Mouse (Mus musculus) liver, embryonic 14.5 days (tissue): ENCODE measurements around the gene Car11. TPM values are rescaled to one million over a fixed set of nuclear protein-coding genes. Genes with fewer than 3 reads are reported as not detected.

Experiments
- ATAC-seq: fragments of 200-750 bp; cut with Nextera tagmentation; 2 replicates; pipeline ENCODE4 v1.8.0; 2017; ENCODE audit warnings: moderate number of reproducible peaks, mild to moderate bottlenecking, moderate library complexity; ENCODE audit not compliant: insufficient read depth
- DNase-seq, 3 experiments: peaks; one replicate each; pipeline ENCODE4 v3.0.0-alpha.2; 2012 to 2013; ENCODE audit warnings: low read depth in 3 of 3, low spot score in 3 of 3
- H3K27ac ChIP-seq: fragments of 300-500 bp; sonication (generic); 2 replicates; pipeline ENCODE4 v1.5.1; 2014; ENCODE audit warnings: moderate library complexity, mild to moderate bottlenecking, control low read depth, inconsistent platforms
- H3K27me3 ChIP-seq: fragments of 300-500 bp; sonication (generic); 2 replicates; pipeline ENCODE4 v1.6.1; 2014; ENCODE audit warnings: mild to moderate bottlenecking, low read length, moderate library complexity; ENCODE audit not compliant: control insufficient read depth, insufficient read depth
- H3K36me3 ChIP-seq: fragments of 300-500 bp; sonication (generic); replicated peaks from 2 replicates; pipeline ENCODE4 v1.6.1; 2014; ENCODE audit warnings: low read depth; ENCODE audit not compliant: control insufficient read depth, insufficient read depth
- H3K4me1 ChIP-seq, 2 experiments: fragments of 200-500 bp in 1 of 2; fragments of 300-500 bp in 1 of 2; sonication (generic) in 1 of 2; replicated peaks; 2 replicates each; pipeline ENCODE4 v1.6.1; 2012 to 2014; ENCODE audit warnings: antibody characterized with exemption in 1 of 2, inconsistent platforms in 1 of 2, low read length in 1 of 2; ENCODE audit not compliant: control insufficient read depth in 2 of 2, insufficient read depth in 2 of 2
- H3K4me2 ChIP-seq: fragments of 300-500 bp; sonication (generic); 2 replicates; pipeline ENCODE4 v1.6.1; 2014; ENCODE audit warnings: low read depth, mild to moderate bottlenecking, control low read depth, moderate library complexity
- H3K4me3 ChIP-seq, 2 experiments: fragments of 200-500 bp in 1 of 2; fragments of 300-500 bp in 1 of 2; sonication (generic) in 1 of 2; 2 replicates each; pipeline ENCODE4 v1.5.1; 2012 to 2014; ENCODE audit warnings: low read depth in 2 of 2, low read length in 2 of 2, mild to moderate bottlenecking in 2 of 2, control low read depth in 1 of 2, inconsistent platforms in 1 of 2, moderate library complexity in 1 of 2; ENCODE audit not compliant: insufficient read depth in 1 of 2
- H3K9ac ChIP-seq: fragments of 300-500 bp; sonication (generic); replicated peaks from 2 replicates; pipeline ENCODE4 v1.6.1; 2014; ENCODE audit warnings: mild to moderate bottlenecking, control low read depth, moderate library complexity
- H3K9me3 ChIP-seq: fragments of 300-500 bp; sonication (generic); 2 replicates; pipeline ENCODE4 v1.6.1; 2016; ENCODE audit warnings: low read length, mixed read lengths; ENCODE audit not compliant: control insufficient read depth
- CTCF ChIP-seq: IDR thresholded peaks from 2 replicates; pipeline ENCODE4 v1.5.1; 2016; ENCODE audit warnings: antibody characterized with exemption, low read depth, control low read depth
- EP300 ChIP-seq: IDR thresholded peaks from 2 replicates; pipeline ENCODE4 v1.6.1; 2016; ENCODE audit warnings: antibody characterized with exemption, low read depth
- WGBS: fragments of 180-500 bp; shearing (Covaris S2); extraction: QIAGEN DNeasy Blood & Tissue Kit; methylation state at CpG from one replicate; pipeline ENCODE4 v1.1.7; 2014; ENCODE audit not compliant: insufficient replicate concordance; 5-methylcytosine and 5-hydroxymethylcytosine counted together
- polyA plus RNA-seq, 2 experiments: library from polyadenylated mRNA; depleted of rRNA in 1 of 2; stranded (reverse) in 1 of 2; unstranded in 1 of 2; fragments of >200 nt; fragmentation: Nextera tagmentation in 1 of 2; extraction: Ambion mirVana in 1 of 2; gene quantifications; 2 replicates each; pipeline versions ENCODE4 v1.2.1 to v1.2.3; 2012 to 2014

Gene Car11
- polyA plus RNA-seq, 2 experiments: 0.23 to 0.44 TPM

- peaks cover 41% of the 10 kb centered on the region for H3K36me3 ChIP-seq
- no peak overlapping the region for H3K9ac ChIP-seq
- no peaks in the 10 kb centered on the region for H3K27me3 ChIP-seq
- peaks cover 3 to 8% of the 10 kb centered on the region in 2 experiments; a peak in 1 of 4 replicates for H3K4me1 ChIP-seq
- ATAC-seq (no peak), DNase-seq (no peak)
- TF ChIP-seq EP300: no peak
- WGBS: 77% methylated on average over 4 of the region's 4 CpGs
- H3K27ac ChIP-seq: no peak overlapping the region
- no peak overlapping the region for H3K4me2 ChIP-seq
- no peaks in the 10 kb centered on the region for H3K9me3 ChIP-seq
- no peak overlapping the region for H3K4me3 ChIP-seq
Measured at GRCm38 (mm10) chr7:45723301-45723700, 23.7 kb downstream of the Car11 start.

- Histone ChIP-seq H3K4me3 (no peak overlapping the region), H3K27me3 (no peaks in the 10 kb centered on the region), H3K27ac (no peak overlapping the region), H3K9me3 (no peaks in the 10 kb centered on the region), H3K9ac (no peak overlapping the region), H3K36me3 (peaks cover 41% of the 10 kb centered on the region), H3K4me2 (no peak overlapping the region), H3K4me1 (peaks cover 3 to 8% of the 10 kb centered on the region in 2 experiments; a peak in 1 of 4 replicates)
- TF ChIP-seq EP300 (no peak), CTCF (no peak)
- DNase-seq (no peak), ATAC-seq (no peak)
- 88% methylated on average over 14 of the region's 14 CpGs for WGBS
Measured at GRCm38 (mm10) chr7:45723781-45724180, 24.1 kb downstream of the Car11 start.

GRCm38 (mm10) chr7:45725151-45725550 is 25.5 kb downstream of the Car11 start:
- Histone ChIP-seq H3K27me3 (no peaks in the 10 kb centered on the region), H3K9me3 (no peaks in the 10 kb centered on the region), H3K4me1 (no peaks in the 10 kb centered on the region), H3K4me3 (no peak overlapping the region), H3K4me2 (no peak overlapping the region), H3K9ac (no peak overlapping the region), H3K27ac (no peak overlapping the region), H3K36me3 (peaks cover 28% of the 10 kb centered on the region)
- ATAC-seq: no peak
- TF ChIP-seq CTCF: no peak
- no peak for TF ChIP-seq EP300
- WGBS: 74% methylated on average over 9 of the region's 9 CpGs
- no peak for DNase-seq

- Histone ChIP-seq H3K36me3 (peaks cover 24% of the 10 kb centered on the region), H3K27ac (no peak within 1 kb of the TSS), H3K9ac (no peak within 1 kb of the TSS), H3K4me3 (no peak within 1 kb of the TSS), H3K27me3 (no peaks in the 10 kb centered on the region), H3K4me1 (no peaks in the 10 kb centered on the region), H3K4me2 (no peak within 1 kb of the TSS), H3K9me3 (no peaks in the 10 kb centered on the region)
- ATAC-seq (no peak), DNase-seq (no peak)
- WGBS: 80% methylated on average over 11 of the region's 11 CpGs
- TF ChIP-seq CTCF (no peak), EP300 (no peak)
Measured at GRCm38 (mm10) chr7:45725713-45726112, 26.1 kb downstream of the Car11 start, which contains the start of gene Spaca4. Gene Spaca4 (minus strand): TSS chr7:45725813.

GRCm38 (mm10) chr7:45726419-45726818 is 26.8 kb downstream of the Car11 start:
- Histone ChIP-seq H3K4me1 (no peaks in the 10 kb centered on the region), H3K27me3 (no peaks in the 10 kb centered on the region), H3K4me2 (no peak overlapping the region), H3K27ac (no peak overlapping the region), H3K36me3 (peaks cover 17% of the 10 kb centered on the region), H3K9me3 (no peaks in the 10 kb centered on the region), H3K9ac (no peak overlapping the region), H3K4me3 (no peak overlapping the region)
- ATAC-seq: no peak
- no peak for DNase-seq
- TF ChIP-seq CTCF (no peak), EP300 (no peak)
- WGBS: 86% methylated on average over 10 of the region's 10 CpGs
